Mouse (Mus musculus) C2C12 (cell line): ENCODE measurements around the gene Epha4.

ENCODE experiments used
- CTCF ChIP-seq: IDR thresholded peaks from one replicate; pipeline ENCODE4 v1.5.1; 2011; ENCODE audit not compliant: control insufficient read depth, insufficient read depth, insufficient read length
- MYOD1 ChIP-seq: IDR thresholded peaks from one replicate; pipeline ENCODE4 v1.6.1; 2011; ENCODE audit warnings: low read depth; ENCODE audit not compliant: control insufficient read depth, insufficient read length

DNA sequence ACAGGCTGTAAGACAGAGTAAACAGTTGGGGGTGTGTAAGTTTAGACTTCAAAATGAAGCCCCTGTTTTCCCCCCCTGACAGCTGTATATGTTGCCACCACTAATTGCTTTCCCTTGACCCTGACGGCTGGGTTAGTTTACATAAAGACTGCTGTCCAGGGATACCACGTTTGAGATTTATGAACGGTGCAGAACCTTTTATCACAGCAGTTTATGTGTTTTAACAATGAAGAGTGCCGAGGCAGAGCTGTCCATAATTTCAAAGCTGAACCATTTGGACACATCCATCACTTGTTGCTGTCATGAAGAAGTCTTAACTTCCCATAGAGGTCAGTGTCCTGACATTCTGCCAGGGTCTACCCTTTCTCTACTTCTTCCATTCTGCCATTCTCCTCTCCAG is 79.8 kb downstream of the Epha4 start:
- no peak for TF ChIP-seq CTCF
- no peak for TF ChIP-seq MYOD1
